ENCODE assay signal across 8 mouse cellular contexts in the genomic region with DNA sequence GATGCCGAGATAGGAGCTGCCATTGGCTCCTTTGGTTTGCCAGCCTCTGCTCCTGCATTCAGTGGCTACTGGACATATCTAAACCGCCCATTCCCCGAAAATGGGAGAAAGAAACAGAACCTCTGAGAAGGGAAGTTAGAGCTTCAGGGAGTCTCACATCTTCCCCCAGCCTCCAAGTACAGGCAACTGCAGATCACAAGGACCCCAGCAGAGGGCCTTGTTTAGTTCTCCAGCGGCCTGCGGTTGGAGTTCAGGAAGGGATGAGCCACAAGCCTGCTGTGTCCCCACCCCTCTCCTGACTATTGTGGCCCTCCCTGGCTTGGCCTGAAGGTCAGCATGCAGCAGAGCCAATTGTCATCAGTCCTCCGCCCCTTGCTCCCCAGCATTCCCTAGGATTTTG. TPM values are rescaled to one million over a fixed set of nuclear protein-coding genes. Genes with fewer than 3 reads are reported as not detected.
A peak's percentile ranks its signal among the peaks of the same experiment; 100 is the strongest.
DNase-seq lines count a peak whose midpoint lies in the region; ATAC-seq lines count a peak whose summit lies in the region.

No protein-coding gene starts in this region.

- 18% methylated on average over 6 of the region's 6 CpGs for WGBS in neural tube, embryonic 13.5 days

- H3K27ac ChIP-seq in neural tube, embryonic 13.5 days (replicated peaks) = peak overlapping the region; percentile 94

- ATAC-seq in frontal cortex, adult (ENCODE audit: low TSS enrichment) = peak; percentile 66
- ATAC-seq in hematopoietic stem cell, adult 5-6 weeks (replicated peaks in 1 of 2; ENCODE audit: insufficient read depth in 1 of 2, low FRiP score in 2 of 2, low TSS enrichment in 1 of 2, low read depth in 1 of 2, poor library complexity in 2 of 2, severe bottlenecking in 2 of 2) = peak; percentile 56 to 74
- ATAC-seq in neural tube, embryonic 13.5 days (ENCODE audit: low read depth) = peak; percentile 49

- H3K4me2 ChIP-seq in neural tube, embryonic 13.5 days = peak overlapping the region; percentile 76

- DNase-seq in Muller cell, postnatal 12 days (ENCODE audit: inconsistent ontology term) = peak; percentile 58
- DNase-seq in cerebellum, adult 8-10 months = peak; percentile 75
- DNase-seq in layer of hippocampus, adult 8-10 months (ENCODE audit: low spot score in 2 of 2) = peak; percentile 64 to 66
- DNase-seq in lung, adult 18-20 months = peak; percentile 67 to 78
- peak; percentile 47 for DNase-seq in thymus, postnatal 0 days (ENCODE audit: low spot score)

- H3K27me3 ChIP-seq in neural tube, embryonic 13.5 days = peaks cover 18% of the 10 kb centered on the region

- H3K4me1 ChIP-seq in neural tube, embryonic 13.5 days (replicated peaks) = peaks cover 40% of the 10 kb centered on the region

- peak overlapping the region; percentile 93 for H3K9ac ChIP-seq in neural tube, embryonic 13.5 days

- H3K36me3 ChIP-seq in neural tube, embryonic 13.5 days = no peaks in the 10 kb centered on the region

- no peaks in the 10 kb centered on the region for H3K9me3 ChIP-seq in neural tube, embryonic 13.5 days

- peak overlapping the region; percentile 79 for H3K4me3 ChIP-seq in neural tube, embryonic 13.5 days

RNA-seq across cellular contexts. Expression of a gene that starts 0.8 kb away (rescaled TPM):
- total RNA-seq in hematopoietic stem cell, adult 5-6 weeks (2017) = 40.3 and 44.9 TPM in 2 replicates
- 10 to 100 TPM; 47.2 to 64.9 (median 57.2) TPM for total RNA-seq in layer of hippocampus, adult 8-10 months (2022)
- 28.6 and 31.8 TPM in 2 replicates for polyA plus RNA-seq in neural tube, embryonic 13.5 days (2015; fragmentation: Nextera tagmentation; extraction: Ambion mirVana)
- polyA plus RNA-seq in thymus, postnatal 0 days (2015; fragmentation: Nextera tagmentation; extraction: Ambion mirVana) = 11.0 and 11.3 TPM in 2 replicates

Comparison
In these comparisons a context has a peak if more than half of its experiments do, and no peak if none do; other contexts are left out.
1. Peak in every context shown above with its lines: DNase-seq, ATAC-seq, H3K4me3 ChIP-seq and H3K27ac ChIP-seq.